Mouse (Mus musculus) intestine, embryonic 14.5 days (tissue): Measurements from ENCODE around the gene Lrfn1. TPM values are rescaled to one million over a fixed set of nuclear protein-coding genes. Genes with fewer than 3 reads are reported as not detected.

Source experiments
- ATAC-seq: fragments of 200-750 bp; cut with Nextera tagmentation; replicated peaks from 2 replicates; pipeline ENCODE4 v1.8.0; 2017; ENCODE audit warnings: low read depth, moderate number of reproducible peaks, moderate TSS enrichment, moderate library complexity; ENCODE audit not compliant: low FRiP score, low TSS enrichment
- DNase-seq: peaks from one replicate; pipeline ENCODE4 v3.0.0-alpha.2; 2018; ENCODE audit warnings: low spot score
- H3K27ac ChIP-seq: fragments of 300-500 bp; sonication (generic); 2 replicates; pipeline ENCODE4 v1.5.1; 2014; ENCODE audit warnings: low read depth, mild to moderate bottlenecking, control low read depth
- H3K27me3 ChIP-seq: fragments of 300-500 bp; sonication (generic); replicated peaks from 2 replicates; pipeline ENCODE4 v1.6.1; 2014; ENCODE audit warnings: low read length, control low read depth; ENCODE audit not compliant: control insufficient read depth, insufficient read depth
- H3K36me3 ChIP-seq: fragments of 300-500 bp; sonication (generic); 2 replicates; pipeline ENCODE4 v1.6.1; 2014; ENCODE audit warnings: low read length, control low read depth; ENCODE audit not compliant: control insufficient read depth, insufficient read depth
- H3K4me1 ChIP-seq: fragments of 300-500 bp; sonication (generic); replicated peaks from 2 replicates; pipeline ENCODE4 v1.6.1; 2014; ENCODE audit warnings: low read length, control low read depth, mixed read lengths; ENCODE audit not compliant: control insufficient read depth, insufficient read depth
- H3K4me2 ChIP-seq: fragments of 300-500 bp; sonication (generic); 2 replicates; pipeline ENCODE4 v1.6.1; 2014; ENCODE audit warnings: low read length
- H3K4me3 ChIP-seq: fragments of 300-500 bp; sonication (generic); 2 replicates; pipeline ENCODE4 v1.5.1; 2014; ENCODE audit warnings: low read depth, low read length, control low read depth, mixed read lengths
- H3K9ac ChIP-seq: fragments of 300-500 bp; sonication (generic); 2 replicates; pipeline ENCODE4 v1.6.1; 2014; ENCODE audit warnings: mild to moderate bottlenecking, low read length
- H3K9me3 ChIP-seq: fragments of 300-500 bp; sonication (generic); 2 replicates; pipeline ENCODE4 v1.6.1; 2016; ENCODE audit warnings: low read length, control low read depth; ENCODE audit not compliant: control insufficient read depth
- WGBS: fragments of 180-500 bp; shearing (Covaris S2); extraction: QIAGEN DNeasy Blood & Tissue Kit; methylation state at CpG from one replicate; pipeline ENCODE4 v1.1.7; 2014; 5-methylcytosine and 5-hydroxymethylcytosine counted together
- polyA plus RNA-seq: library from polyadenylated mRNA; unstranded; fragments of >200 nt; fragmentation: Nextera tagmentation; extraction: Ambion mirVana; gene quantifications from 2 replicates; pipeline ENCODE4 v1.2.1, GENCODE M21; 2014

The Lrfn1 gene
- polyA plus RNA-seq, 1 experiment from 2014 or later: 4.1 TPM

DNA sequence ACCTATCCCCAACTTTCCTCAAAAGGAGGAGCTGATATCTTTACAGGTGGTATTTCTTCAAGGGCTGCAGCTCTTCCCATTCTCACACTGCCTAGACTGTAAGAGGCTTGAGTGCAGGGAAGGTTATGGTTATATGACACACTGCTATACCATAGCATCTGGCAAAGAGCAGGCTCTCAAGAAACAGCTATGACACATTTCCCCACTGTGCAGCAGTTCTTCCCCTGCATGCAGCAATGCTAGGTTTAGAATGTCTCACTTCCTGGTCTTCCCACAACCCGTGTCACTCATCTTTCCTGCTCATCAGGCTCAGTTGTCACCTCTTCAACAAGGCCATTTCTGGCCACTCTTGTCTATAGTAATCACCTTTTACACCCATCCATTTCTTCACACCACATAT, 21.3 kb upstream of the Lrfn1 start:
- H3K36me3 ChIP-seq: peaks cover 21% of the 10 kb centered on the region; the same call in 1 of the 2 replicates
- H3K9ac ChIP-seq: no peak overlapping the region
- no peaks in the 10 kb centered on the region for H3K27me3 ChIP-seq
- no peaks in the 10 kb centered on the region for H3K9me3 ChIP-seq
- 72% methylated on average over 1 of the region's 1 CpGs for WGBS
- no peak for ATAC-seq
- H3K4me2 ChIP-seq: no peak overlapping the region
- no peak for DNase-seq
- H3K4me1 ChIP-seq: peaks cover 16% of the 10 kb centered on the region
- H3K27ac ChIP-seq: no peak overlapping the region
- H3K4me3 ChIP-seq: no peak overlapping the region

DNA sequence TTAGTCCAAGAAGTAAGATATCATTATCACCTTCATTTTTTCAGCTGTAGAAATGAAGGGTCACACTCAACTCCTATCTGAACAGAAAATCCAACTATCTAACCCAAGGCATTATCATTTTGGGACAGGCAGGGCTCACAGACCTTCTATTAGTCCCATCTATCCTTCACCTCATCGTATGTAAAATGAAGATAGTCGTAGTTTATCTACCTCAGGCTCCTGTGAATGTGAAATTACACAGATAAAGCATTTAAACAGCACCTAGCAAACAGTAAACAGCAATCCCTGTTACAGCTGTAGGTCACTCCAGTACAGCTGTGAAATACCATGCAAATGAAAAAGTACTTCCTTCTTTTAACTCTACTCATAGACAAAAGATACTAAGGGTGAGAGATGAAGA, 19.5 kb upstream of the Lrfn1 start:
- H3K27ac ChIP-seq: no peak overlapping the region
- no peak overlapping the region for H3K9ac ChIP-seq
- no peak overlapping the region for H3K4me3 ChIP-seq
- WGBS: 96% methylated on average over 2 of the region's 2 CpGs
- ATAC-seq (no peak), DNase-seq (no peak)
- no peaks in the 10 kb centered on the region for H3K9me3 ChIP-seq
- no peaks in the 10 kb centered on the region for H3K27me3 ChIP-seq
- no peak overlapping the region for H3K4me2 ChIP-seq
- H3K4me1 ChIP-seq: peaks cover 16% of the 10 kb centered on the region
- peaks cover 21% of the 10 kb centered on the region; the same call in 1 of the 2 replicates for H3K36me3 ChIP-seq

- H3K4me2 ChIP-seq: peak overlapping the region; percentile 83
- DNase-seq (peak; percentile 61), ATAC-seq (peak; percentile 45)
- no peak overlapping the region for H3K27ac ChIP-seq
- H3K9me3 ChIP-seq: no peaks in the 10 kb centered on the region
- peaks cover 16% of the 10 kb centered on the region for H3K4me1 ChIP-seq
- H3K9ac ChIP-seq: peak overlapping the region; percentile 91
- H3K4me3 ChIP-seq: peak overlapping the region; percentile 85
- H3K36me3 ChIP-seq: peaks cover 21% of the 10 kb centered on the region; the same call in 1 of the 2 replicates
- no peaks in the 10 kb centered on the region for H3K27me3 ChIP-seq
- under 1% methylated on average over 36 of the region's 70 CpGs for WGBS
Observed at GRCm38 (mm10) chr7:28435660-28436259, 16.0 kb upstream of the Lrfn1 start.

GRCm38 (mm10) chr7:28436271-28436904, 15.4 kb upstream of the Lrfn1 start:
- peak overlapping the region; percentile 75 for H3K4me2 ChIP-seq
- H3K27ac ChIP-seq: peak overlapping the region; percentile 73
- peaks cover 16% of the 10 kb centered on the region for H3K4me1 ChIP-seq
- peaks cover 16% of the 10 kb centered on the region; the same call in 1 of the 2 replicates for H3K36me3 ChIP-seq
- H3K9ac ChIP-seq: peak overlapping the region; percentile 91
- no peaks in the 10 kb centered on the region for H3K27me3 ChIP-seq
- peak overlapping the region; percentile 85 for H3K4me3 ChIP-seq
- DNase-seq: peak; percentile 99
- ATAC-seq: peak; percentile 99
- no peaks in the 10 kb centered on the region for H3K9me3 ChIP-seq
- WGBS: under 1% methylated on average over 62 of the region's 64 CpGs

- H3K4me1 ChIP-seq: peaks cover 16% of the 10 kb centered on the region
- H3K4me2 ChIP-seq: peak within 1 kb of the TSS; percentile 75
- 2% methylated on average over 16 of the region's 16 CpGs for WGBS
- H3K27me3 ChIP-seq: no peaks in the 10 kb centered on the region
- peak within 1 kb of the TSS; percentile 85 for H3K4me3 ChIP-seq
- H3K36me3 ChIP-seq: peaks cover 12% of the 10 kb centered on the region; the same call in 1 of the 2 replicates
- H3K27ac ChIP-seq: peak within 1 kb of the TSS; percentile 73
- peak within 1 kb of the TSS; percentile 56 for H3K9ac ChIP-seq
- no peak for DNase-seq
- ATAC-seq: peak; percentile 64
- H3K9me3 ChIP-seq: no peaks in the 10 kb centered on the region
Observed at GRCm38 (mm10) chr7:28436932-28437570, 14.7 kb upstream of the Lrfn1 start, which contains the start of gene Gmfg. TSS of gene Gmfg (plus strand) at chr7:28437447.

GRCm38 (mm10) chr7:28437964-28438363, 13.8 kb upstream of the Lrfn1 start:
- Histone ChIP-seq H3K27ac (no peak overlapping the region), H3K9me3 (no peaks in the 10 kb centered on the region), H3K4me2 (no peak overlapping the region), H3K27me3 (no peaks in the 10 kb centered on the region), H3K4me3 (no peak overlapping the region), H3K36me3 (0 out of 2 replicates have a peak, but pooled peaks cover 5% of the 10 kb centered on the region), H3K9ac (no peak overlapping the region), H3K4me1 (peaks cover 16% of the 10 kb centered on the region)
- ATAC-seq (no peak), DNase-seq (no peak)

DNA sequence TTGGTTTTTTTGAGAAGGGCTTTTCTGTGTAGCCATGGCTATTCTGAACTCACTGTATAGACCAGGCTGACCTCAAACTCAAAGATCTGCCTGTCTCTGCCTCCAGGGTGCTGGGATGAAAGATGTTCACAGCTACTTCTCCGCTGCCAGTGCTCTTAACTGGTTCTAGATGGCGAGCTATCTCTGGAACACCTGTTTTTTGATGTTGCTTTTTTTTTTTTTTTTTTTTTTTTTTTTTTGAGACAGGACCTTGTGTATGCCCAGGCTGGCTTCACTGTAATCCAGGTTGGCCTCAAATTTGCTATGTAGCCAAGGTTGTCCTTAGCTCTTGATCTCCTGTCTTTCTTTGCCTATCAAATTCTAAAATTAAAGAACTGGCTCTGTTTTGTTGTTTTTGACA, 13.0 kb upstream of the Lrfn1 start:
- no peak overlapping the region for H3K27ac ChIP-seq
- H3K9ac ChIP-seq: no peak overlapping the region
- ATAC-seq (no peak), DNase-seq (no peak)
- H3K4me2 ChIP-seq: no peak overlapping the region
- peaks cover 16% of the 10 kb centered on the region for H3K4me1 ChIP-seq
- H3K4me3 ChIP-seq: no peak overlapping the region
- H3K9me3 ChIP-seq: no peaks in the 10 kb centered on the region
- H3K36me3 ChIP-seq: no peaks in the 10 kb centered on the region
- H3K27me3 ChIP-seq: no peaks in the 10 kb centered on the region
- 88% methylated on average over 2 of the region's 2 CpGs for WGBS

DNA sequence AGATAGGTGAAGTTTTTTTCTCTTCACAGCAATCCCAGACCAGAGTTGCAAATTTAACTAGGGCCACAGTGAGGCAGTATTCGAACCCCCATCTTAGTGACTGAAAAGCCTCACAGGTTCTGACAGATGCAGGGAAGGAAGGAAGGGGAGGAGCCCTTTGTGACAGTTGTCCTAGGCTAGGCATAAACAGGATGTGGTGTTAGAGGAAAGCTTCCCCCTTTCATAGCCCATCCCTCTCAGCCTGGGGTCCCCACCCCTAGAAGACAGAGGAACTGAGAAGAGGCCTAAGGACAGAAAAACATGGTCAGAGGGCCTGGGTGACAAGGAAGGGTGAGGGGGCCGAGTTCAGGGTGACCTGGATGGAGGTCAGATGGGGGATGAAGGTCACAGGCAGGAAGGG, 11.0 kb upstream of the Lrfn1 start:
- Histone ChIP-seq H3K27me3 (no peaks in the 10 kb centered on the region), H3K9me3 (no peaks in the 10 kb centered on the region), H3K4me2 (no peak overlapping the region), H3K4me3 (no peak overlapping the region), H3K27ac (no peak overlapping the region), H3K9ac (no peak overlapping the region), H3K4me1 (no peaks in the 10 kb centered on the region), H3K36me3 (no peaks in the 10 kb centered on the region)
- no peak for ATAC-seq
- 55% methylated on average over 2 of the region's 2 CpGs for WGBS
- DNase-seq: no peak
